Mouse (Mus musculus) lung, postnatal 0 days (tissue): ENCODE measurements at regions not wholly inside any gene's neighbourhood (a gene's known extent, or its start where the extent isn't known, plus 50 kb on each side); places are given as distances from the start of the nearest gene placed in this dataset.

ENCODE experiments used
- CTCF ChIP-seq: IDR thresholded peaks from 2 replicates; pipeline ENCODE4 v1.5.1; 2016; ENCODE audit warnings: antibody characterized with exemption, mild to moderate bottlenecking
- EP300 ChIP-seq: IDR thresholded peaks from 2 replicates; pipeline ENCODE4 v1.6.1; 2016; ENCODE audit warnings: antibody characterized with exemption, mild to moderate bottlenecking, control low read depth

DNA sequence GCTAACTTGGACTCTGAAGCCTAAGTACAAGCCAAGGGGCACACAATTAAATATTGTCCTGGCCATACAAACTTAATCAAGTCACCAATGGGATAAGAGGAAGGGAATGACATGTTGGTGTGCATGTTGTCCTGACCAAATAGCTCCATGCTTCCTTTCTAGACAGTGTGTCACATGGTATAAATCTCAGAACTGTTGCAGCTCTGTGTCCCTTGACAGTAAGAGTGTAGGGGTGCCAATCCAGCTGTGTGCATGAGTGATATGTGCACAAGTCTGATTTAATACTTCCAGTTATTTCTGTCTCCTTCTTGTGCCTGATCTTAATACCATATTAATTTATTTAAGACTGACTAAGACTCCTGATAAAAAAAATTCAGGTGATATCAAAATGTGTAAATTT is 72.8 kb upstream of the Rxfp2 start:
- TF ChIP-seq CTCF (no peak), EP300 (no peak)
